Mouse (Mus musculus): ENCODE measurements around the gene Wdr3.

The Wdr3 gene

DNA sequence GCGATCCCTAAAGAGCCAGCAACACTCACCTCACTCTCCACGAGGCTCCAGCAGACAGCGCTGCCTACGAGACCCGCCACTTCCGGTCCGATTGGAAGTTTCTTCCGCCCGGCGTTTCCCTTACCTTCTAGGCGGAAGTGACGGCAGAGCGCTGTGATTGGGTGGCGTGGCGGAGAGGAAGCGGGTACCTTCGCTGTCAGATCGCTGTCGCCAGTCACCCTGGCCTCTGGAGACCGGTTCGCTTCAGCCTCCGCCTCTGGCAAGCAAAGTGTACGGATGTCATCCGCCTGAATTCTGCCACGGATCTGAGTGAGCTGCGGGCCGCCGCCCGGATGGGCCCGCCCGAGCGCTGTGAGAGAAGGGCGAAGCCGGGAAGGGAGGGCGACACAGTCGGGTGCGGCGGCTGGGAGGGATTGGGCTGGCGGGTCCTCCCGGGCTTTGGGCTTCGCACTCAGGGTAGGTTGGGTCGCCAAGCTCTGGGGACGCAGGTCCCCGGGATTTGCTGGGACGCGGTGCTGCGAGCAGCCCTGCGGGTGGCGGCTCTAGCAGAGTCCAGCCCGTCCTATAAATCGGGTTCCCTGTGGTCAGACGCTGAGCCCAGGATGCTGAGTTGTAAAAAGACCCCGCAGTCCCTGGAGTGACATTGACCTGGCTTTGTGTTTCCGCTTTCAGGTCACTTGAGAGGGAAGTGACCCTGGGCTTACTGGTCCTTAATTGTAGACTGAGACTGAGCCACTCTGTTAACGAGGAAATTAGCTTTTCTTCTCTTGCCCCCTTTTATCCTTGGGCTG, at the start of gene Wdr3, which contains the start of gene Gdap2:
Gene Wdr3 (minus strand): TSS at position 93 of the 791 bp plus-strand sequence.
Gene Gdap2 (plus strand): TSS at position 67 of the 791 bp plus-strand sequence.
- peak; percentile 94 for DNase-seq

DNA sequence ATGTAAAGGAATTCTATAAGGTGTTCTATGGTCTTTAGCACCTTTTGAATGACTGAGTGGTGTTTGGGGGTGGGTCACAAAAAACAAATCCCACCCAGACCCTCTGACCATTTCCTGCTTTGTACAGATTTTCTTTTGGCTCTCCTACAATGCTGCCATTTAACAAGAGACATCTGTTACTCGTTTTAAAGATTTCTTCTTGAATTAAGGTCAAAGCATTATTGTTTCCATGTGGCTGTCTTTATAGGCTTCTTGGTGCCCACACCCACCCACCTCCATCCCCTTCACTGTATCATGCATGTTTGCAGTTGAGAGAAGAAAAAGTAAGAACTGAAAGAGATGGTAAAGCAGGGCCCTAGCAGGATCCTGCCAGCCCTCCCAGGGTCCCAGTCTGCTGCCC, 44.8 kb upstream of the Wdr3 start:
- DNase-seq: no peak

DNA sequence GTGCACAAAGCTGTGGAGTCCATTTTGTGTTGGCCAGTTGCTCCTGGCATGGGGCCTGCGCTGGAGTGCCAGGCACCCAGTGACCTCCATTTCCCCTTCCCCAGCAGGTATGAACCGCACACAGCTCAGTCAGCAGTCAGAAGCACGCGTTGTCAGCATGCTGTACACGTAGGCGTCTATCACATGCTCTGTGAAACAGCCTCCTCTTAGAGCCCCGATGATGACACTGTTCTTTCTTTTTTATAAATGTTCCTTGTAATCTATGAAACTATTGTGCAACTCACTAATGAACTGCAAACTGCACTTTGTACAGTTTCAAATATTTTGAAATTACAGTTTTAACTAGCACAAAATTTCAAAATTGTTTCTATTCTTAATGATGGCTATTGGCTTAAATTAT, 39.3 kb upstream of the Wdr3 start:
- DNase-seq: no peak

DNA sequence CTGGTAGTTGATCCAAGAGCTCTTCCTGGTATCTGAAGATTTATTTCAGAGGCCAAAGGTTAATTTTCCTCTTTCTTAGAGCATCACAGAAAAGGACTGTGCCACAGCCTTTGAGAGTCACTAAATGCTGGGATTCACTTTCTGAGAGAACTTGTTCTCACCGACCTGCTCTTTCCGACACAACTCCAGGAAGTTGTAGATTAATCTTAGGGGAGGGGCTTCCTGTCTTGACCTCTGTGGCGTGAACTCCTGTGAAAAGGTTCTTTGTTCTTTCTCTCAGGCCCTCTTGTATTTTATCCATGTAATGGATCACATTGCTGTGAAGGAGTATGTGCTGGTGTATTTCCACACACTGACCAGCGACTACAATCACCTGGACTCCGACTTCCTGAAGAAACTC, 32.0 kb upstream of the Wdr3 start:
- DNase-seq: no peak

DNA sequence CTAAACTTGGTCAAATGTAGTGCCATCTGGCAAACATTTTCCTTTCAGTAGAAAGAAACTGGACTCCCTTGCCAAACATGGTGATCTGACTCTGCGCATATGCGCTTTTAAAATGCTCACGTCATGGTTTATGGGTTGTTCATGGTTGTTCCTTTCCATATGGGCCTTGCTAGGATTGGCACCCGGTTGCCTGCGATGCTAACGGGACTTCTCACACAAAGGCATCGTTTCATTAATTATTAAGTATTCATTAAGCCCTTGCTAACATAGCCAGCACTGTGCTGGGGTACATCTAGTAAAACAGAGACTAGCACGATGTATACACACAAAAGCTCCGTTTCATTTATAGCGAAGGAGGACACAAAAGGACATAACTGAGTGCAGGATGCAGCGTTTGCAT, 27.7 kb upstream of the Wdr3 start:
- no peak for DNase-seq

DNA sequence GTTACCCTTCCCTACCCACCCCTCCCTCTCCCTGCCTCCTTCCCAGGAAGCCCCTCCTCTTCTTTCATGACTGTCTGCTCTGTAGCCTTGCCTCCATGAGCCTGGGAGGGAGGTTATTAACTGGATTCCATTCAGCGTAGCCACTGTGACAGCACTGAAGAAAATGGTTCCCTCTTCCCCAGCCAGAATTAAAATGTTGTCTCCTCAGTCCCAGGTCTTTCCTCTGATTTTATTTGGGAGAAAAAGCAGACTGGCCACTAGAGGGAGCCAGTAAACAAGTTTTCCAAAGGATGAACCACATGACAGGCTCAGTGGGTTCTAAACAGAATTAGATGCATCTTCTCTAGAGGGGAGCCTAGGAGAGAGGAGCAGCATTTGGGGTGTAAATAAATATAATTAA, 27.2 kb upstream of the Wdr3 start:
- peak; percentile 54 for DNase-seq

DNA sequence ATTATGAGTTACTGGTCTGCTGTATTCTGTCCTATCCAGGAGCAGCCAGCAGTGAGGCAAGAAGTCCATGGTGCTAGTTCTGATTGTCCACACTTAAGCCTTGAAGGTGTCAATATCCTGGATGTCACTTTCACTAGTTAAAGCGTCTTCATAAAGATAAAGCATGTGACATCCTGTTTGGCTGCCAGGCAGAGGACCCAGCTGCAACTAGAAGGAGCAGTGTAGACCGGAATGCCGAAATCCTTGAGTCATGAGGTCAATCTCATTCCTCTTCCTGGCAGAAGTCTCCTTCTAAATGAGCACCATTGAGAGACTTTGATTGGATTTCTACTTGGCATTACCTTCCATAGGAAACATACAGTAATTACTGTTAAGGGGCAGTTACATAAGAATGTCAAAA, 18.3 kb upstream of the Wdr3 start:
- DNase-seq: no peak

DNA sequence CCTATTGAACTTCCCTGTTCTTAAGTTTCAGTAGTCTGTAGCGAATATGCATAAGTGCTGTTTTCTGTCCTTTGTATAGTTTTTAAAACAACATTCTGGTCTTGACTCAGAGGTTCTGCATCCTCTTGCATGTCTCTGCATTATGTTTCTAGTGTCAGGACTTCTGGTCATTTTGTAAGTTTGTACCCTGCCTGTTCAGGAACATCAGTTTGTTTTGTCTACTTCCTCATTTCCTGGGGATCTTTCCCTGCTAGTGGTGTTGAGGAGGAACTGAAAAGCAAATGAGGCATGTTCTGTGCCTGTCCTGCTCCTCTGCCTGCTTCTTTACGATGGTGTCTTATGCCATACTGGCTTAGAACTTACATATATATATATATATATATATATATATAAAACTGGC, 13.8 kb upstream of the Wdr3 start:
- no peak for DNase-seq

DNA sequence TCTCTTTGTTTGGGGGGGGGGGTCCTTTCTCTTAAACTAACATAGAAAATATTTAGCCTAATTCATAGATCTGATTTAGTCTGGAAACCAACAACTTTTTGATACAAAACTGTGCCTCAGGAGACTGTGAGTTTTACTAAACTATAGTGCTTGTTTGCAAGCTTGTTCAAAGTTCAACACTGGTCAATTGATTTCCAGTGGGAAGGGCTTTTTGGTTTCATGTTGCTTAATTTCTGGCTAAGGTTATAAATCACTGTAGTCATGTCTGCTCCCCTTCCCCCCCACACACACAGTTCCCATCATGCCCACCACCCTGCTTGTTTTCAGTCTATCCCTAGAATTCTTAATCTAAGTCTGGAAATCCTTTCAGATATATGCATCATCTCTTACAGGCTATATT, 2.8 kb upstream of the Wdr3 start:
- DNase-seq: no peak

DNA sequence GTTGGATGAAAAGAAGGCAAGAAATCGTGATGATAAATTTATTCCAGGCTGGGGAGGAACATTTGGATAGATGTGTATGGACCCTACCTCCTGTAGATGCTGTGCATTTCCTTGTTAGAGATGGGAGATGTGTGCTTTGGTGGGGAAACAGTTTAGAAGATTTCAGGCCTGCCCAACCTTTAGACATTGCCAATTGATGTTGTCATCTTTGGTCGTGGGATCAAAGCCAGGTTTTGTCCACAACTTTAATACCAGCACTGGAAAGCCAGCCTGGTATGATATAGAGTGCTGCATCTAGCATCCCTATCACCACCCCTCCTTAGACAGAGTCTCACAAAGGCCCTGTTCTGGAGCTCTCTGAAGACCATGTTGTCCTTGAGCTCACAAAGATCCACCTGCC, 1.3 kb upstream of the Wdr3 start:
- no peak for DNase-seq

DNA sequence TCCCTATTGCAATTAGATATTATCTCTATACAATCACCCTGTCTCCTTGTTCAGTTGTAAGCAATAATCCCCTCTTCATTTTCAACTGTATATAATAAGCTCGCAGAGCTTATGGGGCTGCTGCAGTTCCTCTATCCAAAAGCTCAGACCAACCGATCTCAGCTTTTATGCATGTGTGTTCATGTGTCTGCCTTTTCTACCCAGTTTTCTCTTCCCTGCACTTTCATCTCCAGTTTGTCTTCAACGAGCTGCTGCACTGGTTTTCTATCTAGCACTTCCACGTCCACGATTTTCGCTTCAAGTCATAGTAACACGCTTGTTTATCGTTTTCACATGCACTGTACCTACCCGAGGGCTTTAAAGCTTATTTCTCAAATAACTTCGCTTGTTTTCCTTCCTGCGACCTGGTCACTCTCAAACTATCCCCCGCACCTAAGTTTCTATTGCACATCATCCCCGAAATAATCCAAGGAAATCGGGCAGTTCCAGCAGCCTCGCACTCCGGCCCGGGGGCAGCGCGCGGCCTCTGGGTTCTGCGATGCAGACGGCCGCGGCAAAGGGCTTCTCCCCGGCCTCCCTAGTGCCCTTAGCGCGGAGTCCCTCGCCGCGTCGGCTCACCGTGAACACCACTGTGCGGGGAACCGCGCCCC, 417 bp downstream of the Wdr3 start:
- no peak for DNase-seq

DNA sequence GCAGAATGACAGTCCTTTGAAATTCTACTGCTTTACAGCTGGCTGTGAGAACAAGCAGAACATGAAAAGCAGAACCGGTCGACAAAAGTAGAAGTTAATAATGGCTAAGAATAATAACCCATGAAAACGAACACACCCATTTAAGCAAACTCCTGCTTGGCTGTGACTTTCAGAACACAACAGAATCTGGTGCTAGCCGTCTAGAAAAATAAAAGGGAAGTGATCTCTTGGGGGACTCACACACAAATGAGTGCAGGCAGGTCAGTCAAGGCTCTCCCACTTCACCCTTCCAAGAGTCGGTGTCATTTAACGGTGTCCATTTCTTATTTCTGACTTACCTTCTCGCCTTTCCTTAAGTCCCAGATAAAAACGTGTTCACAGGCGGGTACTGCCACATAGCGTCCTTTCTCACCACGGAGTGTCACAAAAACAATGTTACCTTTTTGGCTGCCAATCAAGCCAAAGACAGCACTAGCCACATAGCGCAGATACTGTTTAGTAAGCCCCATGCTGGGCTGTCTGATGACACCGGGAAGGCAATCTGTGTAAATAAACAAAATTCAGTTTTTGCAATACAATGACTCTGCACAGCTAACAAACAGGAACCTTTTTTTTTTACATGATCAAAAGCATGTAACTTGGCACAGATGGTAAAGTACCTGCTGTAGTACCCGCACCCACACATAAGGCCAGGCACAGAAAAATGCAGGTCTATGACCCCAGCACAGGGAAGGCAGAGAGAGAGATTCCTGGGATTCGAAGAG, 1.3 kb downstream of the Wdr3 start:
- DNase-seq: no peak

DNA sequence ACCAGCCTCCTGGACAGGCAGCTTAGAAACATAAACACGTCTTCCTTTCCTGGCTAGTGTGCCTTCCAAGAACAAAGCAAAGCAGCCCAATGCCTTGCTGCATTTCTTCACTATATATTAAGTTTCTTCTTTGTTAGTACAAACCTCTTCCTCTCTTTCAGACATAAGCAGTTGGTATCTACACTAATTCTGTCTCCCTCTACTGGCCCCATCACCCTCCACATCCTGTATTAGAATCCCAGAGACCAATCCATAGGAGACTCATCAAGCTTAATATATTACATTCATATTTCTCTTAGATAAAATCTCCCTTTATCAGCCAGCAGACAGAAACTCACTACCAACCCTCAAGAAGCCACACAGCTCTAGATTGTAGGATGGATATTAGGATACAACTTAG, 39.8 kb downstream of the Wdr3 start:
- DNase-seq: no peak

DNA sequence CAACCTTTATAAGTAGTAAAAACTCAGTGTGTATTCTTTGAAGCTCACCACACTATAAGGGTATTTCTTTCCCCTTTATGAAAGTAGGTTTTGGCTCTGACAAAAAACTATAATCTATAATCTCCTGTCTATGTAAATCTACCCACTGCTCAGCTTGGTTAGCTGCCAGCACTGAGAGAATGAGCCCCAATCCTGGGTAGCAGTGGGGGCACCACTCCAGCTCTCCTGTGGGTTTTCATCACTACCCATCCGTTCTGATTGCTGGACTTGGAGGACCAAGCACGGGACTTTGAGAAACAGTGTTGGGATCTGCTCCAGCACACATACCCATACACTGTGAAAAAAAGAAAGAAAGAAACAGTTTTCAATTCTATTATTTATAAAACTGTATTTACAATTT, 40.2 kb downstream of the Wdr3 start:
- no peak for DNase-seq

DNA sequence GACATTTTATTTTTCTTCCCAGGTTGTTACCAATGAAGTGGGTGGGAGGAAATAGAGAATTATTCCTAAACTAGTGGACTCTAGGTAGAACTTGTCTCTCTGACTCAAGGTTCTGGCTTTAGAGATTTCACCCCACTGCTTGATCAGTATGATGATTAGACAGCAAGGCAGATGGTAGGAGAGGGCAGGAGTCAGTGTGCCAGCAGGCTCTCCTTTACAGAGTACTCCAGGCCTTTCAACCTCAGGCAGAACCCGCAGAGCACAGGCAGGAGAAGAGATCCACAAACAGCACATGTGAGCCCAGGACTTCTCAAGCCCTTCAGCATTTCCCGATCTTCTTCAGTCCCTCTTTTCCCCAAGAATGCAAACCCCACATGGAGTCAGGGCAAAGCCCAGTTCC, 43.5 kb downstream of the Wdr3 start:
- no peak for DNase-seq

DNA sequence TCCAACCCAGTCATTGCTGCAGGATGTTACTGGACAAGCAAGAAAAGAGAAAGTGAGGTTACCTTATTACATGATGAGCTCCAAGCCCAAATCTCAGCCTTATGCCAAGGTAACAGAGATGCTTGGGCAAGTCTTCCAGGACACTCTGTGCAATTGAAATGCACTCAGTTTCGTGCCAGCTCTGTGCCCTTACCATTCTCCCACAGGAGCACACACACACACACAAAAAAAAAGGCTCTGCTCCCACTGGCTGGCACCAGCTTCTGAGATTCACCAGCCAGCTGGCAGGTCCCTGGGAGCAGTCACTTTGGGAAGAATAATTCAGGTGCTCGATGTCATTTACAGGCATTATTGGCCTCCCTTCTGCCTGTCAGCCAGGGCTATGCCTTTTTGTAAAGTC, 55.5 kb downstream of the Wdr3 start:
- DNase-seq: no peak

DNA sequence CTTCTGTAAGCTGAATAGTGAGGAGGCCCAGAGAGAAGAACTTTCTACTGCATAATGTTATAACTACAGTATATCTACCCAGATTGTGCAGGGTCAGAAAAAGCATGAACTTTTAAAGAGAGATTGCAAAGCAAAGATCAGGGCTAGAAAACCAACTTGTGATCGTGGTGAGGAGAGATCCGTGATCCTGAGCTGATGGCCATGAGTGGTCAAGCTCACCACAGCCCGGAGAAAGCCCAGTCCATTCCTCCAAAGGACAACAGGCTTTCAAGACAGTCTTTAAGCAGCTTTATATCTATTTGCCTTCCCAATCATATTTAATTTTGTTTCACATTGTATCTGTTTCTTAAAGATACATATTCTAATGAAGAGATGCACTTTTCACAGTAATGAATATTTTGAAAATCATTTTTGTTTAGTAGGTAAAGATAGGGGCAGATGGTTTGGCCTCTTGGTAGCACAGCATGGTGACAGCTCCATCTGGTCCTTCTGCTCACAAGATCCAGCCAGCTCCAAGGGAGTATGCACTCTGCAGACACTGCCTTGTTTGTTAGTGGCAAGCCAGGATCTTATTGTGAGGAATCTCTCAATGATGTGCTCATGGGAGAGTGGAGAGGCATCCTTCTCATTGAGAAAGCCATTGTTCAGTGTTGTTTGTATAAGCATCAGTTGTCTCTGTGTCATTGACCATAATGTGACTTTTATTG, 59.7 kb downstream of the Wdr3 start:
- no peak for DNase-seq
